Mouse (Mus musculus) stomach, embryonic 16.5 days (tissue): Measurements from ENCODE around the gene Zfp574. TPM values are rescaled to one million over a fixed set of nuclear protein-coding genes. Genes with fewer than 3 reads are reported as not detected.

Experiments
- ATAC-seq: fragments of 200-750 bp; cut with Nextera tagmentation; 2 replicates; pipeline ENCODE4 v1.8.0; 2017; ENCODE audit warnings: moderate number of reproducible peaks, moderate TSS enrichment; ENCODE audit not compliant: insufficient read depth, low FRiP score
- H3K27ac ChIP-seq: fragments of 300-500 bp; sonication (generic); 2 replicates; pipeline ENCODE4 v1.5.1; 2014; ENCODE audit warnings: low read length
- H3K27me3 ChIP-seq: fragments of 300-500 bp; sonication (generic); 2 replicates; pipeline ENCODE4 v1.6.1; 2014; ENCODE audit warnings: low read length, control low read depth, mixed read lengths; ENCODE audit not compliant: control insufficient read depth, insufficient read depth
- H3K36me3 ChIP-seq: fragments of 300-500 bp; sonication (generic); 2 replicates; pipeline ENCODE4 v1.6.1; 2014; ENCODE audit warnings: low read length; ENCODE audit not compliant: control insufficient read depth, insufficient read depth
- H3K4me1 ChIP-seq: fragments of 300-500 bp; sonication (generic); 2 replicates; pipeline ENCODE4 v1.6.1; 2014; ENCODE audit warnings: low read length, control low read depth, mixed read lengths; ENCODE audit not compliant: control insufficient read depth, insufficient read depth
- H3K4me2 ChIP-seq: fragments of 300-500 bp; sonication (generic); 2 replicates; pipeline ENCODE4 v1.6.1; 2014; ENCODE audit warnings: low read depth, low read length, mixed read lengths
- H3K4me3 ChIP-seq: fragments of 300-500 bp; sonication (generic); replicated peaks from 2 replicates; pipeline ENCODE4 v1.5.1; 2014; ENCODE audit warnings: mild to moderate bottlenecking, low read length
- H3K9ac ChIP-seq: fragments of 300-500 bp; sonication (generic); 2 replicates; pipeline ENCODE4 v1.6.1; 2014; ENCODE audit warnings: low read length
- H3K9me3 ChIP-seq: fragments of 300-500 bp; sonication (generic); replicated peaks from 2 replicates; pipeline ENCODE4 v1.6.1; 2016; ENCODE audit warnings: low read length, control low read depth; ENCODE audit not compliant: control insufficient read depth
- WGBS: fragments of 180-500 bp; shearing (Covaris S2); extraction: QIAGEN DNeasy Blood & Tissue Kit; methylation state at CpG from one replicate; pipeline ENCODE4 v1.1.7; 2014; 5-methylcytosine and 5-hydroxymethylcytosine counted together
- polyA plus RNA-seq: library from polyadenylated mRNA; unstranded; fragments of >200 nt; fragmentation: Nextera tagmentation; extraction: Ambion mirVana; gene quantifications from 2 replicates; pipeline ENCODE4 v1.2.1, GENCODE M21; 2015

Gene Zfp574
- polyA plus RNA-seq, 1 experiment from 2014 or later, result 23.1 TPM

DNA sequence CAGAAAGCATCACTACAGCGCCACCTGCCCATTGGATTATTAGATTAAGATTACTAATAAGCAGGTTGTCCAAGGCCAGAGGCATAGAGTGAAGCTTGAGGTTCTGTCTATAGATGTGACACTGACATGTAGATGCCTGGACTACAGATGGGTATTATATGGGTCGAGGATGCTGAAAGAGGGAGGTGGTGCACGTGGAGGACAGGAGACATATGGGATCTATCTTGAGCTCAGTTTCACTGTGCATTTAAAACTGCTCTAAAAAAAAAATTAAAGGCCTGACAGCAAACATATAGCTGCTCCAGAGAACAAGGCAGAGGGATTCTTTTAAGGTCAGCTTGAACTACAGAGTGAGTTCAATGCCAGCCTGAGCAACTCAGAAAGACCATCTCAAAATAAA lies 25.8 kb downstream of the Zfp574 start:
- H3K9ac ChIP-seq, result no peak overlapping the region
- no peak for ATAC-seq
- H3K4me2 ChIP-seq, result no peak overlapping the region
- whole genome bisulfite sequencing, result 65% methylated on average over 3 of the region's 3 CpGs
- H3K9me3 ChIP-seq, result no peaks in the 10 kb centered on the region
- no peak overlapping the region for H3K4me3 ChIP-seq
- H3K27me3 ChIP-seq, result no peaks in the 10 kb centered on the region
- H3K36me3 ChIP-seq, result no peaks in the 10 kb centered on the region
- H3K27ac ChIP-seq, result no peak overlapping the region
- H3K4me1 ChIP-seq, result 0 out of 2 replicates have a peak, but pooled peaks cover 2% of the 10 kb centered on the region

DNA sequence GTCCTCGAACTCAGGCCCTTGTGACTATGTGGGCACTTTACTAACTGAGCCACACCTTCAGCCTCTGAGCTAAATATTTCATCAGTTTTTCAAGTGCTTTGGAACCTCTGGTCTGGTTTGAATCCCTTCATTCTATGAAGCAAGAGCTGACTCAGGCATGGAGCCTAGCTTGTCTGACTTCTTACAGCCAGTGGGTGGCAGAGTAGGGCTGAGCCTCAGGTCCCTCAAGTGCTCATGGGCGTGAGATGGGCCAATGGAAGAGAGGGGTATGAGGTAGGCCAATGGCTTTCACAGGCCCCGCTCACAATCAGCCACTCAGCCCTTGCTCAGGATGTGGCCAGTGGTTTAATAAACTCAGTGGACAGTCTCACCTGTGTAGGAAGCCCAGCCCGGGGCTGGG lies 27.2 kb downstream of the Zfp574 start:
- no peak overlapping the region for H3K4me3 ChIP-seq
- no peaks in the 10 kb centered on the region for H3K36me3 ChIP-seq
- peak; percentile 51; the same call in 1 of the 2 replicates for ATAC-seq
- no peak overlapping the region for H3K9ac ChIP-seq
- no peaks in the 10 kb centered on the region for H3K4me1 ChIP-seq
- no peaks in the 10 kb centered on the region for H3K9me3 ChIP-seq
- H3K27me3 ChIP-seq, result no peaks in the 10 kb centered on the region
- H3K4me2 ChIP-seq, result no peak overlapping the region
- 50% methylated on average over 4 of the region's 4 CpGs for WGBS
- H3K27ac ChIP-seq, result no peak overlapping the region

DNA sequence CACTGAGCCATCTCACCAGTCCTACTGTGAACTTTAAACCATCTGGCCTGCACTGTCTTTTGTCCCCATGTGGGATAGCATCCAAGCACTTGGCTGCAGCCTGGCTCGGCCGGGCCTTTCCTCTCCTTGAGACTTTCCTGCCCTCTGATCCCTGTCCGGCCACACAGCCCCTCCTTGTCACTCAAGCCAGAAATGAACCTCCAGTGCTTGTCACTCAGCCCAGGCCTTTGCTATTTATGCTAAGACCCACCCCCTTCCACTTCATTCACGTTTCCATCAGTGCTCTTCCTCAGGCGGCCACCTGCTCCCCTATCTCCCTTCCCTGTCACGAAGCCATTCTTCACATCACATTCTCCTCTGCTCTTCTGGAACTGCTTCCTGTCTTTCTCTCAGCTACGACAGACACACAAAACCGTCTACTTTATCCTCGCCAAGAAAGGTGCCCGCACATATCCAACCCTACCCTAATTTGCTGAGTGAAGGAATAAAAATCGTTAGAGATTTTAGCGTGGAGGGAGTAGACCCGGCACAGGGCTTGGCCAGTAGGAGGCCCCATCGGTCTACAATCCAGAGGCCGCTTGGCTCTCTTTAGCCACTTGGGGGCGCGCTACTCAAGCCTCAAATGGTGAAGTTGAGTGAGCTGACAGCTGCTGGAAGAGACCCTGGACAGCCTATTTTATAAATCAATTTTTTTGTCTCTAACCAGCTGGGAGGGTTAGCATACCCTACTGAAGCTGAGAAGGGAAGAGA lies 33.2 kb downstream of the Zfp574 start:
- no peak for ATAC-seq
- H3K9ac ChIP-seq, result no peak overlapping the region
- no peaks in the 10 kb centered on the region for H3K4me1 ChIP-seq
- 20% methylated on average over 17 of the region's 17 CpGs for WGBS
- no peaks in the 10 kb centered on the region for H3K9me3 ChIP-seq
- H3K27me3 ChIP-seq, result no peaks in the 10 kb centered on the region
- H3K4me2 ChIP-seq, result no peak overlapping the region
- H3K4me3 ChIP-seq, result no peak overlapping the region
- H3K36me3 ChIP-seq, result no peaks in the 10 kb centered on the region
- no peak overlapping the region for H3K27ac ChIP-seq

DNA sequence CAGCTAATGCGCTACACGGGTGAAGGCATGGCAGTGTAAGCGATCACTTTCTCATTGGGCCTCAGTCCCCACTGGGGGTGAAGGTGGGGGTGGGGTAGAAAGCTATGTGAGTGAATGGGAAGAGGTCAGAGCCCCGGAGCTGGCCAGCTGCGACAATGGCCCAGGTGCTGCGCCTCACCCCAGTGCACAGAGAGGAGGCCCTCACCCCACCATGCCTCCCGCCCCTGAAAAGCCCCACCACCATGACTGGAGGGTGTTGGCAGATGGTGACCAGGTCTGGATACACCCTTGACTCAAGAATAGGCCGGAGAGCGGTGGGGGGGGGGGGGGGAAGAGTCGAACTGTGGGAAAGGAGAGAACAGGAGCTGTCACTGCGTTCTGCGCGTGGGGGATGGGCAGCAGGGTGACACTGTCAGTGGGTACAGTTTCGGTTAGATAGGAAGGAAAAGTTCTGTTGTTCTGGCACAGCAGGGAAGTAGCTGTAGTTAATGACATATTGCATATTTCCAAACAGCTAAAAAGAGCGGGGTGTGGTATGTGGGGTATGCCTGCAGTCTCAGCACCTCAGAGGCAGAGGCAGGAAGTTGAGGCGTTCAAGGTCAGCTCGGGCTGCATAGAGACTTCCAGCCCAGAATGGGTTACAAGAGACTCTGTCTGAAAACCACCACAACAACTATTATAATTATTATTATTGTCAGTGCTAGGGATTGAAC lies 34.6 kb downstream of the Zfp574 start:
- no peak overlapping the region for H3K9ac ChIP-seq
- H3K4me2 ChIP-seq, result no peak overlapping the region
- ATAC-seq, result no peak
- WGBS, result 50% methylated on average over 16 of the region's 17 CpGs
- H3K27me3 ChIP-seq, result no peaks in the 10 kb centered on the region
- H3K9me3 ChIP-seq, result no peaks in the 10 kb centered on the region
- H3K4me3 ChIP-seq, result no peak overlapping the region
- no peak overlapping the region for H3K27ac ChIP-seq
- no peaks in the 10 kb centered on the region for H3K4me1 ChIP-seq
- no peaks in the 10 kb centered on the region for H3K36me3 ChIP-seq

DNA sequence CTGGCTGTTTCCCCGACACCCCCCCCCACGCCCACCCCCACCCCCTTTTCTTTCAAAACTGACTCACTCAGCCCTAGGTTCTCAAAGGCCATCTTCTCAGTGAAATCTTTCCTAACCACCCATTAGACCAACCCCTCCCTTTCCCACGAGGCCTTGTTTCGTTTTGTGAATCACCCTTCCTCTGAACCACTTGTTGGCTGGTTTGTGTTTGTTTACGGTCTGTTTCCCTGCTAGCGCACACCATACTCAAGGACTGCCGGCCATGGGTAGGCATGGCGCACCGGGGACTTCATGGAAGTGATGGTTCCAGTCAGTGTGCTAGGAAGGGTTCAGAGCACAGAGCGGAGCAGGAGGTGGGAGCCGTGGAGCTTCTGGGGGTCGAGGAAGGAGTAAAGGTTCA lies 37.0 kb downstream of the Zfp574 start:
- Histone ChIP-seq H3K36me3 (no peaks in the 10 kb centered on the region), H3K27ac (no peak overlapping the region), H3K9ac (no peak overlapping the region), H3K9me3 (no peaks in the 10 kb centered on the region), H3K4me3 (no peak overlapping the region), H3K4me2 (no peak overlapping the region), H3K4me1 (no peaks in the 10 kb centered on the region), H3K27me3 (no peaks in the 10 kb centered on the region)
- WGBS, result 79% methylated on average over 12 of the region's 12 CpGs
- ATAC-seq, result no peak

DNA sequence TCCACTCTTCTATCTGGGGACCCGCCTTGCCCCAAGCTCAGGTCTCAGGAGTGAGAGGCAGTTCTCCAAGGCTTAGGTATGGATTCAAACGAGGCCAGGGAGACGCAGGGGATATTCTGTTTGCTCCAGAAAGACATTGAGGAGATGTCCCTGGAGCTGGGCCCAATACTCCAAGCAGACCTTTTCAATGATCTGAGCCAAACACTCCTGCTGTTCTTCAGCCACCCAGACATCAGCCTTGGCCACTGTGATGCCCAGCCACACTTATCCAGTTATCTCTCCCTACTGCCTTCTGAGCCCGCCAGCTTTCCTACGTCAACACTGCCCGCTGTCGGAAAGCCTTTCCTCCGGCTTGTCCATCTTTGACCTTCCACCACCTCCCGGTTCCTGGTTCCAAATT lies 38.0 kb downstream of the Zfp574 start:
- Histone ChIP-seq H3K9ac (no peak overlapping the region), H3K4me2 (no peak overlapping the region), H3K9me3 (no peaks in the 10 kb centered on the region), H3K27ac (no peak overlapping the region), H3K4me1 (no peaks in the 10 kb centered on the region), H3K36me3 (no peaks in the 10 kb centered on the region), H3K4me3 (no peak overlapping the region), H3K27me3 (0 out of 2 replicates have a peak, but pooled peaks cover under 1% of the 10 kb centered on the region)
- no peak for ATAC-seq
- WGBS, result 74% methylated on average over 9 of the region's 9 CpGs

DNA sequence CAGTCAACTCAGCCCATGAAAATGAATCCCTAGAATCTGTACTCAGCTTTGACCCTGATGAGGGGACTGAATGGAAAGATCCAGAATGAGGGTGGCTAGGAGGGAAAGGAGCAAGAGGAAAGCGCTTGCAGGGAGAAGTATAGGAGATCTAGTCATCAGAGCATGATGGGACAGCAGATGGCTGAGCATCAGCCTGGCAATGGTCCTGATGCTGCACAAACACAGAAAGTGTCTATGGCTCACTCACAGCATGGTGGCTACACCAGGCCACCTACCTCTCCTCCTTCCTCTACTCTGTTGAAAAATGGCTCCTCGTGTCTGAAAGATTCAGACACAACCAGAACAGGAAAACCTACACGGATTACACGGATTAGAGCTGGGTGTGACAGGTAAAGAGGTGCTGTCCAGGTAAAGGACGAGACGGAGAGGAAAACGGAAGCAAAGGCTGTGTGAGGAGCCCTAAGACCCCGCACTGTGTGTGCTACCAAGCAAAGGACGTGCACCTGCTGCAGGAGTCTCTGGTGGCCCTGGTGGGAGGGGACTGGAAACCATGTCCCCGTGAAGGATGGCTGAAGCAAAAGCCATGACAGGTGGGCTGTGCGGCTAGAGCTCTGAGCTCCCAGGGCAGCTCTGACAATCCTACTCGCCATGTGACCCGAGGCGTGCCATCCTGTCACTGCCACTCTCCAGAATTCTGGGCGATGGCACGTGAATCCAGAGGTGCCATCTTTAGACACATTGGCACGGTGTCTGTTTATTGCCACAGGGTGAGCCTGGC lies 40.0 kb downstream of the Zfp574 start:
- no peak overlapping the region for H3K4me2 ChIP-seq
- no peaks in the 10 kb centered on the region for H3K4me1 ChIP-seq
- H3K9ac ChIP-seq, result no peak overlapping the region
- no peaks in the 10 kb centered on the region for H3K36me3 ChIP-seq
- H3K27me3 ChIP-seq, result 0 out of 2 replicates have a peak, but pooled peaks cover 3% of the 10 kb centered on the region
- H3K4me3 ChIP-seq, result no peak overlapping the region
- H3K9me3 ChIP-seq, result no peaks in the 10 kb centered on the region
- H3K27ac ChIP-seq, result no peak overlapping the region
- ATAC-seq, result no peak
- 84% methylated on average over 17 of the region's 17 CpGs for WGBS

DNA sequence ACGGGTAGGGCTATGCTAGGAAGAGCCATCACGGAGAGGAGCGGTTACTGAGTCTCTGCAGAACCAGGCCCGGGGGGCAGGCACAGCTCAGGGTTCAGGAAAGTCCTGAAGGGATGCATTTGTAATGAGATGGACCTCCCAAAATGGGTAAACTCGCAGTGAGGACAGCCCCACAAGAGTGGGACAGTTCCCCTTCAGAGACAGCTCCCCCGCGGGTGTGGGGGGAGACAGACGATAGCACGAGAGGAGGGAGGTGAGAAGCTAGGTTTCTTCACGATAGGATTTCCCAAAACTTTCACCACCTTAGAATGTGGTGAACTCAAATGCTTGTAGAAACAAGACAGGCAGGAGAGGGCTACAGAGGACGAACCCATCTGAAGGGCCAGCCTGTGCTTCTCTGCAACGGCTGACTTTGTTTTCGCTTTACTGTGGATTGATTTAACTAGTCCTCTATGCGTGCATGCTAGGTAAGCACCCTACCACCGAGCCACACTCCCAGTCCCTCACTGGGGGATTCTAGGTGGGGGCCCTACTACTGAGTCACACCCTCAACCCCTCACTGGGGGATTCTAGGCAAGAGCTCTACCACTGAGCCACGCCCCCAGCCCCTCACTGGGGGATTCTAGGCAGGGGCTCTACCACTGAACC lies 40.7 kb downstream of the Zfp574 start:
- Histone ChIP-seq H3K36me3 (no peaks in the 10 kb centered on the region), H3K27ac (no peak overlapping the region), H3K4me3 (no peak overlapping the region), H3K4me2 (no peak overlapping the region), H3K9ac (no peak overlapping the region), H3K9me3 (no peaks in the 10 kb centered on the region), H3K27me3 (0 out of 2 replicates have a peak, but pooled peaks cover 3% of the 10 kb centered on the region), H3K4me1 (no peaks in the 10 kb centered on the region)
- no peak for ATAC-seq
- WGBS, result 83% methylated on average over 16 of the region's 16 CpGs
